8 mouse cellular contexts compared by ENCODE assay signal in genomic region chr1:186721846-186722245, GRCm38 (mm10). TPM values are rescaled to one million over a fixed set of nuclear protein-coding genes. Genes with fewer than 3 reads are reported as not detected.
DNase-seq lines count a peak whose midpoint lies in the region; ATAC-seq lines count a peak whose summit lies in the region.

No protein-coding gene starts in this region.

- peak overlapping the region; percentile 15 for H3K4me3 ChIP-seq in megakaryocyte, embryonic 14.5 days (replicated peaks)

- H3K9me3 ChIP-seq in megakaryocyte, embryonic 14.5 days, result no peaks in the 10 kb centered on the region

- peak; percentile 86 for ATAC-seq in inflammation-experienced regulatory T-cells, adult 6 months

- DNase-seq in ZHBTc4 (ENCODE audit: low read depth, low spot score), result peak; percentile 90
- peak; percentile 74 to 89 for DNase-seq in cerebellum, postnatal 4 days (ENCODE audit: low spot score in 2 of 2)
- peak; percentile 86 for DNase-seq in gastrocnemius, adult 18-20 months (ENCODE audit: low spot score)
- DNase-seq in left cerebral cortex, adult 8-10 months (ENCODE audit: low spot score in 2 of 2), result peak; percentile 41 to 93
- peak; percentile 89 to 91 for DNase-seq in right cerebral cortex, adult 2 months (ENCODE audit: low spot score in 2 of 2)
- DNase-seq in urinary bladder, adult 2 months (ENCODE audit: low spot score), result peak; percentile 72

- peaks cover 58% of the 10 kb centered on the region for H3K36me3 ChIP-seq in megakaryocyte, embryonic 14.5 days (replicated peaks; ENCODE audit: low read length)

- no peaks in the 10 kb centered on the region for H3K27me3 ChIP-seq in megakaryocyte, embryonic 14.5 days (replicated peaks)

- peaks cover 4% of the 10 kb centered on the region for H3K4me1 ChIP-seq in megakaryocyte, embryonic 14.5 days

RNA-seq across cellular contexts. Expression of gene Tgfb2, which starts 16.1 kb away (rescaled TPM):
- total RNA-seq in gastrocnemius, adult 18-20 months (2021), result 10 to 100 TPM; 15.5 to 17.9 TPM
- under 1 TPM in 2 of 3 experiments, not detected in 1; 0.06 to 0.21 TPM for polyA plus RNA-seq in inflammation-experienced regulatory T-cells, adult 6 months (2017; shearing (Covaris generic))
- 1 to 10 TPM; 5.7 to 7.0 (median 6.7) TPM for total RNA-seq in left cerebral cortex, adult 8-10 months (2022)
- not detected in 2 replicates for polyA plus RNA-seq in megakaryocyte, embryonic 14.5 days (2012; ENCODE audit: insufficient read depth, low replicate concordance)
- polyA plus RNA-seq in urinary bladder, adult 2 months (2012; rRNA removed), result 6.1 and 10.6 TPM in 2 replicates

RNA-seq across cellular contexts. Expression of gene Rrp15, which starts 27.3 kb away (rescaled TPM):
- 10 to 100 TPM; 10.2 to 12.6 TPM for total RNA-seq in gastrocnemius, adult 18-20 months (2021)
- polyA plus RNA-seq in inflammation-experienced regulatory T-cells, adult 6 months (2017; shearing (Covaris generic)), result 10 to 100 TPM; 27.0 to 33.4 (median 29.6) TPM
- total RNA-seq in left cerebral cortex, adult 8-10 months (2022), result 10 to 100 TPM; 11.2 to 15.2 (median 12.4) TPM
- polyA plus RNA-seq in megakaryocyte, embryonic 14.5 days (2012; ENCODE audit: insufficient read depth, low replicate concordance), result 6.8 TPM in 1 of 2 replicates, not detected in the other
- 17.1 and 17.9 TPM in 2 replicates for polyA plus RNA-seq in urinary bladder, adult 2 months (2012; rRNA removed)

Comparison
In these comparisons a context has a peak if more than half of its experiments do, and no peak if none do; other contexts are left out.
1. Peak in every context shown above with its lines: DNase-seq, ATAC-seq and H3K4me3 ChIP-seq.